Mouse (Mus musculus): ENCODE data around the gene Bcas3. TPM values are rescaled to one million over a fixed set of nuclear protein-coding genes. Genes with fewer than 3 reads are reported as not detected.

Bcas3 gene
- total and polyA plus RNA-seq, 2 experiments from 2014 or later = 29.3 to 31.6 TPM

GRCm38 (mm10) chr11:85766811-85767210 is 413.8 kb downstream of the Bcas3 start:
- WGBS = 16% methylated on average over 6 of the region's 6 CpGs

GRCm38 (mm10) chr11:85769740-85770139 is 416.8 kb downstream of the Bcas3 start:
- Histone ChIP-seq H3K4me2 (ENCODE audit: low read depth) (no peak overlapping the region), H3K36me3 (ENCODE audit: insufficient read depth) (no peaks in the 10 kb centered on the region), H3K9ac (no peak overlapping the region), H3K27me3 (ENCODE audit: insufficient read depth, low read length) (no peaks in the 10 kb centered on the region), H3K4me3 (ENCODE audit: low read depth, low read length) (no peak overlapping the region), H3K27ac (ENCODE audit: low read depth, low read length) (no peak overlapping the region), H3K9me3 (ENCODE audit: low read length) (no peaks in the 10 kb centered on the region), H3K4me1 (ENCODE audit: insufficient read depth) (peaks cover 5% of the 10 kb centered on the region; the same call in 1 of the 2 replicates)
- no peak for DNase-seq
- no peak for ATAC-seq
- no peak for TF ChIP-seq CTCF (IDR thresholded peaks at IDR 0.05; ENCODE audit: low read depth)
- WGBS = 90% methylated on average over 2 of the region's 2 CpGs

More at GRCm38 (mm10) chr11:85766811-85767210, 413.8 kb downstream of the Bcas3 start:
- Histone ChIP-seq H3K27me3 (ENCODE audit: insufficient read depth, low read length) (no peaks in the 10 kb centered on the region), H3K4me2 (ENCODE audit: low read depth) (no peak overlapping the region), H3K36me3 (ENCODE audit: insufficient read depth) (no peaks in the 10 kb centered on the region), H3K9ac (no peak overlapping the region), H3K4me3 (ENCODE audit: low read depth, low read length) (no peak overlapping the region), H3K9me3 (ENCODE audit: low read length) (no peaks in the 10 kb centered on the region), H3K27ac (ENCODE audit: low read depth, low read length) (no peak overlapping the region; the same call in 1 of the 2 replicates), H3K4me1 (ENCODE audit: insufficient read depth) (peaks cover 5% of the 10 kb centered on the region; the same call in 1 of the 2 replicates)
- ATAC-seq (no peak), DNase-seq (no peak)
- TF ChIP-seq CTCF (IDR thresholded peaks at IDR 0.05; ENCODE audit: low read depth) = no peak

- no peaks in the 10 kb centered on the region for H3K27me3 ChIP-seq (ENCODE audit: insufficient read depth, low read length)
- no peak overlapping the region for H3K4me3 ChIP-seq (ENCODE audit: low read depth, low read length)
- no peak overlapping the region for H3K27ac ChIP-seq (ENCODE audit: low read depth, low read length)
- H3K36me3 ChIP-seq (ENCODE audit: insufficient read depth) = no peaks in the 10 kb centered on the region
- H3K4me1 ChIP-seq (ENCODE audit: insufficient read depth) = no peaks in the 10 kb centered on the region
- no peaks in the 10 kb centered on the region for H3K9me3 ChIP-seq (ENCODE audit: low read length)
- no peak overlapping the region for H3K9ac ChIP-seq
- 75% methylated on average over 4 of the region's 4 CpGs for WGBS
- H3K4me2 ChIP-seq (ENCODE audit: low read depth) = no peak overlapping the region
- DNase-seq = no peak
- no peak for TF ChIP-seq CTCF (IDR thresholded peaks at IDR 0.05; ENCODE audit: low read depth)
- no peak for ATAC-seq
Observed at GRCm38 (mm10) chr11:85773391-85773790, 420.4 kb downstream of the Bcas3 start.

GRCm38 (mm10) chr11:85774707-85775106 is 421.7 kb downstream of the Bcas3 start:
- no peak for DNase-seq
- no peaks in the 10 kb centered on the region for H3K9me3 ChIP-seq (ENCODE audit: low read length)
- no peaks in the 10 kb centered on the region for H3K27me3 ChIP-seq (ENCODE audit: insufficient read depth, low read length)
- WGBS = 80% methylated on average over 6 of the region's 6 CpGs
- H3K9ac ChIP-seq = no peak overlapping the region
- no peak overlapping the region for H3K27ac ChIP-seq (ENCODE audit: low read depth, low read length)
- H3K36me3 ChIP-seq (ENCODE audit: insufficient read depth) = no peaks in the 10 kb centered on the region
- ATAC-seq = no peak
- H3K4me2 ChIP-seq (ENCODE audit: low read depth) = no peak overlapping the region
- H3K4me1 ChIP-seq (ENCODE audit: insufficient read depth) = no peaks in the 10 kb centered on the region
- no peak overlapping the region for H3K4me3 ChIP-seq (ENCODE audit: low read depth, low read length)
- no peak for TF ChIP-seq CTCF (IDR thresholded peaks at IDR 0.05; ENCODE audit: low read depth)

- no peaks in the 10 kb centered on the region for H3K4me1 ChIP-seq (ENCODE audit: insufficient read depth)
- H3K9ac ChIP-seq = no peak overlapping the region
- H3K4me3 ChIP-seq (ENCODE audit: low read depth, low read length) = no peak overlapping the region
- no peaks in the 10 kb centered on the region for H3K9me3 ChIP-seq (ENCODE audit: low read length)
- H3K27ac ChIP-seq (ENCODE audit: low read depth, low read length) = no peak overlapping the region
- ATAC-seq (no peak), DNase-seq (no peak)
- H3K27me3 ChIP-seq (ENCODE audit: insufficient read depth, low read length) = no peaks in the 10 kb centered on the region
- no peaks in the 10 kb centered on the region for H3K36me3 ChIP-seq (ENCODE audit: insufficient read depth)
- H3K4me2 ChIP-seq (ENCODE audit: low read depth) = no peak overlapping the region
- WGBS = 50% methylated on average over 7 of the region's 7 CpGs
- TF ChIP-seq CTCF (IDR thresholded peaks at IDR 0.05; ENCODE audit: low read depth) = no peak
Observed at GRCm38 (mm10) chr11:85775492-85775891, 422.5 kb downstream of the Bcas3 start.

GRCm38 (mm10) chr11:85776861-85777360 is 423.9 kb downstream of the Bcas3 start:
- Histone ChIP-seq H3K9me3 (ENCODE audit: low read length) (no peaks in the 10 kb centered on the region), H3K27ac (ENCODE audit: low read depth, low read length) (no peak overlapping the region), H3K4me1 (ENCODE audit: insufficient read depth) (no peaks in the 10 kb centered on the region), H3K4me2 (ENCODE audit: low read depth) (no peak overlapping the region), H3K4me3 (ENCODE audit: low read depth, low read length) (no peak overlapping the region), H3K9ac (no peak overlapping the region), H3K36me3 (ENCODE audit: insufficient read depth) (no peaks in the 10 kb centered on the region), H3K27me3 (ENCODE audit: insufficient read depth, low read length) (no peaks in the 10 kb centered on the region)
- no peak for ATAC-seq
- DNase-seq = no peak
- TF ChIP-seq CTCF (IDR thresholded peaks at IDR 0.05; ENCODE audit: low read depth) = no peak
- 55% methylated on average over 7 of the region's 7 CpGs for WGBS

GRCm38 (mm10) chr11:85777950-85778349 is 425.0 kb downstream of the Bcas3 start:
- WGBS = 82% methylated on average over 2 of the region's 2 CpGs
- no peak for TF ChIP-seq CTCF (IDR thresholded peaks at IDR 0.05; ENCODE audit: low read depth)
- H3K4me3 ChIP-seq (ENCODE audit: low read depth, low read length) = no peak overlapping the region
- no peak overlapping the region for H3K27ac ChIP-seq (ENCODE audit: low read depth, low read length)
- no peaks in the 10 kb centered on the region for H3K36me3 ChIP-seq (ENCODE audit: insufficient read depth)
- no peak for DNase-seq
- no peak for ATAC-seq
- no peaks in the 10 kb centered on the region for H3K27me3 ChIP-seq (ENCODE audit: insufficient read depth, low read length)
- no peak overlapping the region for H3K9ac ChIP-seq
- no peaks in the 10 kb centered on the region for H3K9me3 ChIP-seq (ENCODE audit: low read length)
- H3K4me1 ChIP-seq (ENCODE audit: insufficient read depth) = no peaks in the 10 kb centered on the region
- no peak overlapping the region for H3K4me2 ChIP-seq (ENCODE audit: low read depth)
